21 mouse cellular contexts compared by ENCODE assay signal in genomic region chr1:51360095-51360494, GRCm38 (mm10).
DNase-seq lines count a peak whose midpoint lies in the region; ATAC-seq and TF ChIP-seq lines count a peak whose summit lies in the region.
"Had no signal": no experiment of that assay in that cellular context is flagged by ENCODE, and none has a peak within 500 bp of the region (broad histone marks: within the 10 kb centered on the region; RNA-seq: fewer than 3 reads in every experiment).

No protein-coding gene starts in this region.

- peak; percentile 41 for DNase-seq in forebrain, embryonic 14.5 days (ENCODE audit: low spot score)
- DNase-seq in forebrain, embryonic 10.5 days (ENCODE audit: extremely low spot score, low spot score), result no peak
- DNase-seq in forebrain, postnatal 0 days, result no peak
- peak; percentile 5 for DNase-seq in retina, embryonic 14.5 days (ENCODE audit: low spot score)
- DNase-seq in retina, postnatal 1 day, result no peak
- DNase-seq: adrenal gland, postnatal 10 days; adrenal gland, postnatal 25 days; B cell, adult 2 months; cerebellum, adult 11-12 months; cerebellum, adult 2 months; cerebellum, adult 9-10 months; cerebellum, postnatal 25 days had no signal

- H3K4me2 ChIP-seq in forebrain, embryonic 14.5 days (ENCODE audit: low read length), result no peak overlapping the region
- no peak overlapping the region for H3K4me2 ChIP-seq in forebrain, postnatal 0 days (ENCODE audit: low read depth)
- H3K4me2 ChIP-seq in forebrain, embryonic 13.5 days, result no peak overlapping the region
- H3K4me2 ChIP-seq: embryonic facial prominence, embryonic 12.5 days; forebrain, embryonic 15.5 days had no signal

- 59% methylated on average over 3 of the region's 3 CpGs for WGBS in forebrain, embryonic 14.5 days
- 88% methylated on average over 3 of the region's 3 CpGs for WGBS in forebrain, embryonic 10.5 days
- 39% methylated on average over 3 of the region's 3 CpGs for WGBS in forebrain, postnatal 0 days
- 63% methylated on average over 3 of the region's 3 CpGs for WGBS in forebrain, embryonic 13.5 days

- H3K27me3 ChIP-seq in forebrain, embryonic 14.5 days (replicated peaks; ENCODE audit: control insufficient read depth, insufficient read depth, low read length), result no peaks in the 10 kb centered on the region
- H3K27me3 ChIP-seq in forebrain, embryonic 10.5 days (ENCODE audit: poor library complexity, severe bottlenecking), result no peaks in the 10 kb centered on the region
- H3K27me3 ChIP-seq in forebrain, postnatal 0 days (ENCODE audit: insufficient read depth, low read length), result no peaks in the 10 kb centered on the region
- no peaks in the 10 kb centered on the region for H3K27me3 ChIP-seq in forebrain, embryonic 13.5 days
- H3K27me3 ChIP-seq: CH12.LX; embryonic facial prominence, embryonic 12.5 days; forebrain, embryonic 15.5 days had no signal

- ATAC-seq in forebrain, embryonic 14.5 days, result no peak
- peak; percentile 52; the same call in 1 of the 2 replicates for ATAC-seq in forebrain, postnatal 0 days
- ATAC-seq in forebrain, embryonic 13.5 days, result no peak
- ATAC-seq: activated CD4-positive, CD25-positive, alpha-beta regulatory T cell, adult 4 months; CD4-positive, CD25-positive, alpha-beta regulatory T cell, adult 4 months; forebrain, embryonic 15.5 days; Patski had no signal

- peaks cover 6% of the 10 kb centered on the region; the same call in 1 of the 2 replicates for H3K4me1 ChIP-seq in forebrain, embryonic 14.5 days (ENCODE audit: control insufficient read depth, insufficient read depth, low read length)
- H3K4me1 ChIP-seq in forebrain, embryonic 10.5 days, result peaks cover 9% of the 10 kb centered on the region
- H3K4me1 ChIP-seq in forebrain, postnatal 0 days (ENCODE audit: insufficient read depth), result no peaks in the 10 kb centered on the region
- no peaks in the 10 kb centered on the region for H3K4me1 ChIP-seq in forebrain, embryonic 13.5 days
- H3K4me1 ChIP-seq: embryonic facial prominence, embryonic 10.5 days; embryonic facial prominence, embryonic 12.5 days had no signal

- no peak for TF ChIP-seq CTCF in forebrain, postnatal 0 days (IDR thresholded peaks at IDR 0.05; ENCODE audit: low read depth)

- no peak overlapping the region for H3K9ac ChIP-seq in forebrain, embryonic 14.5 days (ENCODE audit: low read length)
- H3K9ac ChIP-seq in forebrain, postnatal 0 days, result no peak overlapping the region
- H3K9ac ChIP-seq in forebrain, embryonic 13.5 days, result no peak overlapping the region
- H3K9ac ChIP-seq: embryonic facial prominence, embryonic 12.5 days; forebrain, embryonic 15.5 days had no signal

- no peak overlapping the region for H3K27ac ChIP-seq in forebrain, embryonic 14.5 days (ENCODE audit: low read depth, low read length)
- H3K27ac ChIP-seq in forebrain, embryonic 10.5 days, result no peak overlapping the region
- no peak overlapping the region for H3K27ac ChIP-seq in forebrain, postnatal 0 days (ENCODE audit: low read depth, low read length)
- no peak overlapping the region for H3K27ac ChIP-seq in forebrain, embryonic 13.5 days
- H3K27ac ChIP-seq: embryonic facial prominence, embryonic 10.5 days; embryonic facial prominence, embryonic 12.5 days; forebrain, embryonic 15.5 days had no signal

- no peaks in the 10 kb centered on the region for H3K9me3 ChIP-seq in forebrain, embryonic 14.5 days (replicated peaks; ENCODE audit: control insufficient read depth, low read length)
- H3K9me3 ChIP-seq in forebrain, embryonic 10.5 days, result no peaks in the 10 kb centered on the region
- no peaks in the 10 kb centered on the region for H3K9me3 ChIP-seq in forebrain, postnatal 0 days (ENCODE audit: low read length)
- H3K9me3 ChIP-seq in forebrain, embryonic 13.5 days (replicated peaks), result no peaks in the 10 kb centered on the region
- H3K9me3 ChIP-seq: embryonic facial prominence, embryonic 10.5 days; embryonic facial prominence, embryonic 12.5 days; forebrain, embryonic 15.5 days; G1E had no signal

- H3K4me3 ChIP-seq in forebrain, embryonic 14.5 days (ENCODE audit: low read depth, low read length), result no peak overlapping the region
- no peak overlapping the region for H3K4me3 ChIP-seq in forebrain, embryonic 10.5 days
- no peak overlapping the region for H3K4me3 ChIP-seq in forebrain, postnatal 0 days (ENCODE audit: low read depth, low read length)
- H3K4me3 ChIP-seq in forebrain, embryonic 13.5 days, result no peak overlapping the region
- H3K4me3 ChIP-seq: embryonic facial prominence, embryonic 10.5 days; embryonic facial prominence, embryonic 12.5 days; forebrain, embryonic 15.5 days had no signal

- no peaks in the 10 kb centered on the region for H3K36me3 ChIP-seq in forebrain, embryonic 14.5 days (ENCODE audit: control insufficient read depth, insufficient read depth, low read length)
- H3K36me3 ChIP-seq in forebrain, embryonic 10.5 days (replicated peaks), result no peaks in the 10 kb centered on the region
- no peaks in the 10 kb centered on the region for H3K36me3 ChIP-seq in forebrain, postnatal 0 days (ENCODE audit: insufficient read depth)
- no peaks in the 10 kb centered on the region for H3K36me3 ChIP-seq in forebrain, embryonic 13.5 days (ENCODE audit: poor library complexity, severe bottlenecking)
- H3K36me3 ChIP-seq: embryonic facial prominence, embryonic 10.5 days; embryonic facial prominence, embryonic 12.5 days; forebrain, embryonic 15.5 days; G1E had no signal

Comparison
In these comparisons a context has a peak if more than half of its experiments do, and no peak if none do; other contexts are left out.
1. DNase-seq: peak in forebrain, embryonic 14.5 days (single experiment) and retina, embryonic 14.5 days (single experiment); none in forebrain, embryonic 10.5 days (single experiment), forebrain, postnatal 0 days (single experiment) and retina, postnatal 1 day (single experiment).